Mouse (Mus musculus): ENCODE measurements around the gene Rbm42.

DNA sequence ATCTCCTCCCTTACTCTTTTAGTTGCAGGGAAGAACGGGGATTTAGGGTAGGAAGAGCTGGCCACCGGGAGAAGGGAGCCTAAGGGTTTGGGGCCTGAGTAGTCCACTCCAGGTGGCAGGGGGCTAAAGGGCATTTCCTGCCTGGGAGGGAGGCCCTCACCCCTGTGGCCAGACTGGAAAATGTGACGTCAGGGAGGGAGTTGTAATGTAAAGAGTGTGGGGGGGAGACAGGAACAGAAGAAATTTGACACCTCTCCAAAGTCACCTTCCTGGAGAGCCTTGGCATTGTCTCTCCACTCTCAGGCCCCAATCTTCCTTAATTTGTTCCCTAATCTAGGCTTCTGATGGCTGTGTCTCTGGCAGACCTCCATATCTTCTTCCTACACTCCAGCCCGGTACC is 11.0 kb downstream of the Rbm42 start:
- TF ChIP-seq CTCF (IDR thresholded peaks at IDR 0.05) (no peak), EP300 (IDR thresholded peaks at IDR 0.05; ENCODE audit: insufficient read depth, low read depth, low read length) (no peak), POLR2A (IDR thresholded peaks at IDR 0.05; ENCODE audit: insufficient read depth, low read depth, low read length) (no peak)
